Mouse (Mus musculus) large intestine, adult 2 months (tissue): ENCODE data around the gene Gnpat. TPM values are rescaled to one million over a fixed set of nuclear protein-coding genes. Genes with fewer than 3 reads are reported as not detected.

Experiments
- DNase-seq: peaks from one replicate; pipeline ENCODE4 v3.0.0-alpha.2; 2012; ENCODE audit warnings: low read depth, low spot score
- WGBS: fragments of 180-500 bp; shearing (Covaris S2); methylation state at CpG from one replicate; pipeline ENCODE4 v1.1.7; 2018; 5-methylcytosine and 5-hydroxymethylcytosine counted together
- polyA plus RNA-seq: library from polyadenylated mRNA; depleted of rRNA; stranded (reverse); fragments of >200 nt; gene quantifications from 2 replicates; pipeline ENCODE4 v1.2.3, GENCODE M21; 2012; rRNA removed

Gene Gnpat
- polyA plus RNA-seq, result 35.5 and 37.8 TPM in 2 replicates

DNA sequence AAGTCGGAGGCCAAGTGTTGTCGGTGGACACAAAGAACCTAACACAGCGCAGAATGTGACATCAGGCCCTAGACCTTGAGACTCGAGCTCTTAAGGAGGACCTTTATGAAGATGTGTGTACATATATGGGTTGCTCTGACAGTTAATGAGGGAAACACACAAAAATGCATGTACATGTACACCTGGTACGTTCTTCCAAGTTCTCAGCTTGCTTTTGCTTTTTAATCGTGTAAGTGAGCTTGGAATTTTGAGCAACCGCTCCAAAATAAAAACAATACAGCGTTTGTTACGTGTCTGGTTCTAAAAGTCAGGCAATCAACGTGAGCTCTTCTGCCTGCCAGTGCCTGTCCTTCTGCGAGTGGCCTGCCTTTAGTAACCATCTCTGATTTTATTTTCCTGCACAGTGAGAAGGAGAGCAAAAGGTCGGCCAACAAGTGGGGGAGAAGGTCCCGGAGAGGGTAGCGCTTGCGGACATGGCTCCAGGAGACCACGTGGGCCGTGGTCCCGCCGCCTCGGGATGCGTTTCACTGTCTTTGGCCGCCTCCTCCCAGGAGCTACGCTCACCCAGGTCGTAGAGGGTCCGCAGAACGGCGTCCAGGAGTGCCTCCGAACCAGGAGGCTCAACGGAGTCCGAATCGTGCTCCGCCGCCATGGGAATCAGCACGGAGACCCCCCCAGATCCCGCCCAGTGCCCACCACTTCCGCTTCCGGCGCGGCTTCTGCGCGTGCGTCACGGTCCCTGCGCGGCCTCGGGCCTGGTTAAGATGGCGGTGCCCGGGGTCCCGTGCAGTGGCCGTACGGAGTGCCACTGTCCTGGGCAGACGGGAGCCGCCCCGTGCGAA lies at the start of gene Gnpat, which contains the start of gene 2810004N23Rik:
TSS of gene Gnpat (plus strand) at position 713 of the 842 bp plus-strand sequence.
TSS of gene 2810004N23Rik (minus strand) at position 800 of the 842 bp plus-strand sequence.
- peak; percentile 60 for DNase-seq
- under 1% methylated on average over 55 of the region's 55 CpGs for WGBS

GRCm38 (mm10) chr8:124813326-124813725 lies 49.5 kb upstream of the Gnpat start:
- no peak for DNase-seq
- WGBS, result 84% methylated on average over 4 of the region's 4 CpGs

- WGBS, result 81% methylated on average over 12 of the region's 12 CpGs
- no peak for DNase-seq
Observed at GRCm38 (mm10) chr8:124815870-124816269, 47.0 kb upstream of the Gnpat start.

GRCm38 (mm10) chr8:124816866-124817265 lies 46.0 kb upstream of the Gnpat start:
- no peak for DNase-seq
- WGBS, result 93% methylated on average over 11 of the region's 11 CpGs

DNA sequence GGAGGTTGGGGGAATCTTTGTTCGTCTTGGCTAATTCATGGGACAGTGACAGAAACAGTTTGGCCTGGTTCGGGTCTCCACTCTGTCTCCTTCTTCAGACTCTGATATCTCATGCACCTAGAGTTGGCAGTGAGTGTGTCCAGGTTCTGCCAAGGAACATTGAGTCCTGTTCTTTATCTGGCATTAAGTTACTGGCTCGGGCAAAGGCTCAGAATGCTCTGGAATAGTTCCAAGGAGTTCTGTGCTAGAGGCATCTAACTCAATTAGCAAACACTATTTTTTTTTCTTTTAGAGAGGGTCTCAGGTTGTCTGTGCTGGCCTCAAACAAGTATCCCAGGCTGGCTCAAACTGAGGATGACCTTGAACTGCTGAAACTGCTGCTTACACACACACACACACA lies 45.5 kb upstream of the Gnpat start:
- DNase-seq, result no peak
- WGBS, result 75% methylated on average over 3 of the region's 3 CpGs

DNA sequence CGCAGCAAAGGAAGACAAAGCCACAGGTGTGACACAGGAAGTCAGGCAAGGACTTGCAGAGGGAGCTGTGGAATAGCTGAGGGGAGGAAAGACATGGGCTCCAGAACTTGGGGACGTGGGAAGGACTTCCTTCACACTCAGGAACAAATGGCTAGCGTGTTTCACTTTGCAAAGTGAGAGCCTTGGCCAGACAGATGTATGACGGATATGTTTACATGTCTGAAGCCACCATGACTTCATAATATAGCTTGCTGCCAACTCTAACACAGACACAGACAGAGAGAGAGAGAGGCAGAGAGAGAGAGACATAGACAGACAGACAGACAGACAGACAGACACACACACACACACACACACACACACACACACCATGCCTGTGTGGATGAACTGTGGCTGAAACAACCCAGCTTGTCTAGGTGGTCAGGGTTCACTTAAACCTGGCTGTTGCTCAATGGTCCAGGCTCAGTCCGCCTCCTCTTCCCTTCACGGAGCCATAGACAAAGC lies 43.2 kb upstream of the Gnpat start:
- 47% methylated on average over 6 of the region's 6 CpGs for WGBS
- DNase-seq, result no peak

- DNase-seq, result no peak
Observed at GRCm38 (mm10) chr8:124820125-124820524, 42.7 kb upstream of the Gnpat start.

DNA sequence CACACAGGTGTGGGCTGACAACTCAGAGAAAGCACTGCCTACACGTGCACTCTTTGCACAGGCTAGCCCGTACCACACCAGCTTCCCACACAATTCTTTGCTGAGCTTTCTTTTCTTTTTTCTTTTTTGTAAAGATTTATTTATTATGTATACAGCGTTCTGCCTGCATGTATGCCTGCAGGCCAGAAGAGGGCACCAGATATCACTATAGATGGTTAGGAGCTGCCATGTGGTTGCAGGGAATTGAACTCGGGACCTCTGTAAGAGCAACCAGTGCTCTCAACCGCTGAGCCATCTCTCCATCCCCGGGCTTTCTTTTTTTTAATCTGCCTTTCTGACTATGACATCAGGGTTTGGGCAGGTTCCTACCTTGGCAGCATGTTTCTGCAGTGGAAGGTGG lies 39.3 kb upstream of the Gnpat start:
- no peak for DNase-seq
- 78% methylated on average over 6 of the region's 6 CpGs for WGBS

More at GRCm38 (mm10) chr8:124820125-124820524, 42.7 kb upstream of the Gnpat start:
- 37% methylated on average over 11 of the region's 11 CpGs for WGBS

GRCm38 (mm10) chr8:124826658-124827057 lies 36.2 kb upstream of the Gnpat start:
- WGBS, result 33% methylated on average over 7 of the region's 7 CpGs
- DNase-seq, result no peak

GRCm38 (mm10) chr8:124827387-124827786 lies 35.4 kb upstream of the Gnpat start:
- peak; percentile 4 for DNase-seq
- WGBS, result 3% methylated on average over 5 of the region's 5 CpGs

- whole genome bisulfite sequencing, result 83% methylated on average over 24 of the region's 24 CpGs
Observed at GRCm38 (mm10) chr8:124828561-124829240, 34.1 kb upstream of the Gnpat start.

DNA sequence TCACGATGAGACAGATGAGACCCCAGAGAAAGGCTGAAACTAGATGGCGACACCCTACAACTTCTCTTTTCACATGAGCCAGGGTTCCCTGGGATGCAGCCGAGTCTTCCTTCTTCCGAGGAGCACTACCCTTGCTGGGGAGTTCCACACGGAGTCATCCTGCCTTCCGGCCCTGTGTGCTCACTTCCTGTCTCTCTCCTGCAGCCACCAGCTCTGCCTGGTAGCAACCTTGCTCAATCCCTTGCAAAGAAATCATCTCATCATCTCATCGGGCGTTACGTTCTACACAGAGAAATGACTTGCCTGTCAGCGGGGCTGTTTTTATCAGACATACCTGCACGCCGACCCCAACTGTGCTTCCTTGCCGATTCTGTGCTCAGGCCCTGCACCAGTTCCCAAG lies 32.8 kb upstream of the Gnpat start:
- DNase-seq, result no peak
- 78% methylated on average over 13 of the region's 13 CpGs for WGBS

More at GRCm38 (mm10) chr8:124828561-124829240, 34.1 kb upstream of the Gnpat start:
- DNase-seq, result no peak

GRCm38 (mm10) chr8:124831531-124831930 lies 31.3 kb upstream of the Gnpat start:
- WGBS, result 72% methylated on average over 6 of the region's 6 CpGs
- DNase-seq, result no peak

- 83% methylated on average over 6 of the region's 6 CpGs for WGBS
- DNase-seq, result no peak
Observed at GRCm38 (mm10) chr8:124831941-124832340, 30.9 kb upstream of the Gnpat start.

GRCm38 (mm10) chr8:124833430-124834205 lies 29.2 kb upstream of the Gnpat start:
- no peak for DNase-seq
- WGBS, result 25% methylated on average over 15 of the region's 15 CpGs

- no peak for DNase-seq
Observed at GRCm38 (mm10) chr8:124835848-124836247, 27.0 kb upstream of the Gnpat start.

- no peak for DNase-seq
Observed at GRCm38 (mm10) chr8:124836273-124836672, 26.6 kb upstream of the Gnpat start.

GRCm38 (mm10) chr8:124836907-124837306 lies 25.9 kb upstream of the Gnpat start:
- no peak for DNase-seq
- 88% methylated on average over 2 of the region's 2 CpGs for WGBS

More at GRCm38 (mm10) chr8:124836273-124836672, 26.6 kb upstream of the Gnpat start:
- WGBS, result 86% methylated on average over 7 of the region's 7 CpGs

GRCm38 (mm10) chr8:124837956-124838355 lies 24.9 kb upstream of the Gnpat start:
- no peak for DNase-seq
- 83% methylated on average over 2 of the region's 2 CpGs for WGBS

DNA sequence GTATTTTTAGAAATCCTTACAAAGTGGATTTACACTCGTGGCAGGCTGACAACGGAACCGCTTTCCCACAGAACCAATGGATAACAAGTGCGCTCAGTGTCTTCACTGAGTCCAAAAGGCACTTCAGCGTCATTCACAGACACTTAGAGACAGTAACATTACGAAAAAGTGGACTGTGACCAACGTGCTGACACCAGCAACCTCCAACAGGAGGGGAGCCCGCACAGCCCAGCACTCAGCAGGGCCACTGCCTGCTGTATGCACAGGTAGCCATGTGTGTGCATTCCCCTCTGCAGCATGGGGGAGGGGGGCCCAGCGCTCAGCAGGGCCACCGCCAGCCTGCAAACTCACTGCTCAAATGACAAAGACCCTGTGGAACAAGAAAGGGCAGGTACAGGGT lies 23.5 kb upstream of the Gnpat start:
- DNase-seq, result no peak
- 93% methylated on average over 10 of the region's 10 CpGs for whole genome bisulfite sequencing
